Mouse (Mus musculus): ENCODE results near the gene Lnpep. TPM values are rescaled to one million over a fixed set of nuclear protein-coding genes. Genes with fewer than 3 reads are reported as not detected.
"Not testable (repeated sequence)": the region's sequence is repeated elsewhere in the genome, so short reads cannot be mapped to it uniquely, and the experiment has no call there.

Lnpep gene
- polyA plus RNA-seq, 1 experiment: 4.4 TPM

- no peaks in the 10 kb centered on the region for H3K79me2 ChIP-seq (ENCODE audit: control insufficient read depth, insufficient read depth)
- H3K27me3 ChIP-seq (ENCODE audit: control insufficient read depth, insufficient read depth, insufficient read length): no peaks in the 10 kb centered on the region
- no peaks in the 10 kb centered on the region for H3K36me3 ChIP-seq (ENCODE audit: control insufficient read depth, insufficient read depth)
- no peak overlapping the region for H3ac ChIP-seq (ENCODE audit: control insufficient read depth, insufficient read length)
- TF ChIP-seq MYOD1 (IDR thresholded peaks at IDR 0.05; ENCODE audit: control insufficient read depth in 1 of 3, insufficient read length in 2 of 3, low read depth in 2 of 3) (no peak), E2F4 (IDR thresholded peaks at IDR 0.05; ENCODE audit: insufficient read depth) (no peak), MYOG (IDR thresholded peaks at IDR 0.05; ENCODE audit: control insufficient read depth in 1 of 3, insufficient read depth in 1 of 3, insufficient read length in 2 of 3, low read depth in 2 of 3) (no peak), MAX (IDR thresholded peaks at IDR 0.05; ENCODE audit: low read depth) (no peak), REST (IDR thresholded peaks at IDR 0.05; ENCODE audit: insufficient read depth, insufficient read length) (no peak), POLR2A (IDR thresholded peaks at IDR 0.05; ENCODE audit: insufficient read length, low read depth) (no peak), CEBPB (IDR thresholded peaks at IDR 0.05; ENCODE audit: insufficient read depth, poor library complexity, severe bottlenecking) (no peak)
- H3K4me3 ChIP-seq: no peak overlapping the region
- no peak overlapping the region for H3K4me2 ChIP-seq (ENCODE audit: low read depth)
These were observed 20.9 kb upstream of the Lnpep start for GRCm38 (mm10) chr17:17645738-17646137.

DNA sequence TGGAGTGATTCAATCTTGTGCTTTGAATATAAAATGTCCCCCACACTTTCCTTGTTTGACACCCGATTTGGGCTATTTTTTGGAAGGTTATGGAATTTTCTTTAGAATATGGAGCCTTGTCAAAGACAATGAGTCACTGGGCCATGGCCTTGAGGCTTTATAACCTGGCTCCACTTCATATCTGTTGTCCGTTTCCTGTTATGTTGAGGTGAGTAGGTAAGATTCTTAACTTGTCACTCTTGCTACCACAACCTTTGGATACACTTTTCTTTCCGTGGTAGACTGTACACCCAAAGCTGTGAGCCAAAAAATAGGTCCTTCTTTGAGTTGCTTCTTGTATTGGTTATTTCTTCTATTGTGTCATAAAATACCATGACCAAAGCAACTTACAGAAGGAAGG is 12.5 kb upstream of the Lnpep start:
- Histone ChIP-seq H3K36me3 (ENCODE audit: control insufficient read depth, insufficient read depth) (no peaks in the 10 kb centered on the region), H3K79me2 (ENCODE audit: control insufficient read depth, insufficient read depth) (no peaks in the 10 kb centered on the region), H3K4me3 (no peak overlapping the region), H3K27me3 (ENCODE audit: control insufficient read depth, insufficient read depth, insufficient read length) (no peaks in the 10 kb centered on the region), H3ac (ENCODE audit: control insufficient read depth, insufficient read length) (no peak overlapping the region), H3K4me2 (ENCODE audit: low read depth) (no peak overlapping the region)
- TF ChIP-seq TCF12 (IDR thresholded peaks at IDR 0.05; ENCODE audit: insufficient read depth, poor library complexity, severe bottlenecking) (no peak), POLR2A (IDR thresholded peaks at IDR 0.05; ENCODE audit: insufficient read length, low read depth) (no peak), CEBPB (IDR thresholded peaks at IDR 0.05; ENCODE audit: insufficient read depth, poor library complexity, severe bottlenecking) (no peak), E2F4 (IDR thresholded peaks at IDR 0.05; ENCODE audit: insufficient read depth) (no peak), MYOG (IDR thresholded peaks at IDR 0.05; ENCODE audit: control insufficient read depth in 1 of 3, insufficient read depth in 1 of 3, insufficient read length in 2 of 3, low read depth in 2 of 3) (no peak), MAX (IDR thresholded peaks at IDR 0.05; ENCODE audit: low read depth) (no peak), MYOD1 (IDR thresholded peaks at IDR 0.05; ENCODE audit: control insufficient read depth in 1 of 3, insufficient read length in 2 of 3, low read depth in 2 of 3) (no peak), POLR2AphosphoS2 (IDR thresholded peaks at IDR 0.05; ENCODE audit: insufficient read length, low read depth) (no peak), USF1 (IDR thresholded peaks at IDR 0.05; ENCODE audit: low read depth) (no peak), SRF (IDR thresholded peaks at IDR 0.05; ENCODE audit: control insufficient read depth, insufficient read length, low read depth) (no peak), TCF3 (IDR thresholded peaks at IDR 0.05; ENCODE audit: insufficient read length, low read depth) (no peak), REST (IDR thresholded peaks at IDR 0.05; ENCODE audit: insufficient read depth, insufficient read length) (no peak)

DNA sequence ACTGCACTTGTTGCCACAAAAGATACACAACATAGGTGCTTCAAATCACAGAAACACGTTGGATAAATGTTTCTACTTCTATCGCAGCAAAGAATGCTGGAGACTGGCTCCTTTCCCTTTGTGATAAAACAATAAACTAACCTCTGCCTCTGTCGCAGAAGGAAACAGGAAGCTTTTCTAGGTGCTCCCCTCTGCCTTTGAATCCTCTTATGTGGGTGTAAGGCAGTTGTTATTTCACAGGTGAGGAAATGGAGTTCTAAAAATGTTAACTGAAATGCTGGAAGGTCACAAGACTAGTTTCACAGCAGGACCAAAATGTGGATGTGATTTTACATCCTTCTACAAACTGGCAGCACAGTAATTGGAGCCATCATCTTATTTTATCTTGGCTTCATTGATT is 11.3 kb upstream of the Lnpep start:
- Histone ChIP-seq H3K4me2 (ENCODE audit: low read depth) (no peak overlapping the region), H3ac (ENCODE audit: control insufficient read depth, insufficient read length) (no peak overlapping the region)
- TF ChIP-seq TCF3 (IDR thresholded peaks at IDR 0.05; ENCODE audit: insufficient read length, low read depth) (no peak), REST (IDR thresholded peaks at IDR 0.05; ENCODE audit: insufficient read depth, insufficient read length) (no peak), USF1 (IDR thresholded peaks at IDR 0.05; ENCODE audit: low read depth) (no peak), SRF (IDR thresholded peaks at IDR 0.05; ENCODE audit: control insufficient read depth, insufficient read length, low read depth) (no peak), MAX (IDR thresholded peaks at IDR 0.05; ENCODE audit: low read depth) (no peak), TCF12 (IDR thresholded peaks at IDR 0.05; ENCODE audit: insufficient read depth, poor library complexity, severe bottlenecking) (no peak), MYOG (IDR thresholded peaks at IDR 0.05; ENCODE audit: control insufficient read depth in 1 of 3, insufficient read depth in 1 of 3, insufficient read length in 2 of 3, low read depth in 2 of 3) (no peak), POLR2A (IDR thresholded peaks at IDR 0.05; ENCODE audit: insufficient read length, low read depth) (no peak), E2F4 (IDR thresholded peaks at IDR 0.05; ENCODE audit: insufficient read depth) (no peak), MYOD1 (IDR thresholded peaks at IDR 0.05; ENCODE audit: control insufficient read depth in 1 of 3, insufficient read length in 2 of 3, low read depth in 2 of 3) (no peak)

DNA sequence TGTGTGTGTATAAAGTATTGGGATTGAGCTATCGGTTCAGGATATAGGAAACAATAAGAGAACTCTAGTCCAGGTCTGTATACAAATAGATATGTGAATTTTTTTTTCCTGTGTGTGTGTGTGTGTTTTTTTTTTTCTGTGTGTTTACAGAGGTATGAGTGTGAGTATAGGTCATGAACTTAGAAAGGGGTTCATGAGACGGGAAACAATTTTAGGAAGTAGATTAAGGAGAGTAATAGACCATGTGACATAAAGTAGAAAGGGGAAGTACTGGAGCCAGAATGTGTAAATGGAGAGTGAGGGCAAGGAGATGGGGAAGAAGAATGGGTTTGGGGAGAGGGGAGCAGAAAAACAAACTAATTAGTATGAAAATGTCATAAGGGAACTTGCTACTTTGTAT is 9.2 kb upstream of the Lnpep start:
- no peak overlapping the region for H3K4me2 ChIP-seq (ENCODE audit: low read depth)
- no peaks in the 10 kb centered on the region for H3K27me3 ChIP-seq (ENCODE audit: control insufficient read depth, insufficient read depth, insufficient read length)
- no peaks in the 10 kb centered on the region for H3K36me3 ChIP-seq (ENCODE audit: control insufficient read depth, insufficient read depth)
- no peaks in the 10 kb centered on the region for H3K79me2 ChIP-seq (ENCODE audit: control insufficient read depth, insufficient read depth)
- TF ChIP-seq USF1 (IDR thresholded peaks at IDR 0.05; ENCODE audit: low read depth) (no peak), MYOD1 (IDR thresholded peaks at IDR 0.05; ENCODE audit: control insufficient read depth in 1 of 3, insufficient read length in 2 of 3, low read depth in 2 of 3) (no peak), SRF (IDR thresholded peaks at IDR 0.05; ENCODE audit: control insufficient read depth, insufficient read length, low read depth) (no peak), TCF12 (IDR thresholded peaks at IDR 0.05; ENCODE audit: insufficient read depth, poor library complexity, severe bottlenecking) (no peak), POLR2A (IDR thresholded peaks at IDR 0.05; ENCODE audit: insufficient read length, low read depth) (no peak), MYOG (IDR thresholded peaks at IDR 0.05; ENCODE audit: control insufficient read depth in 1 of 3, insufficient read depth in 1 of 3, insufficient read length in 2 of 3, low read depth in 2 of 3) (no peak)
- no peak overlapping the region for H3ac ChIP-seq (ENCODE audit: control insufficient read depth, insufficient read length)
- no peak overlapping the region for H3K4me3 ChIP-seq

More for the DNA sequence above, 11.3 kb upstream of the Lnpep start:
- H3K4me3 ChIP-seq: no peak overlapping the region
- H3K27me3 ChIP-seq (ENCODE audit: control insufficient read depth, insufficient read depth, insufficient read length): no peaks in the 10 kb centered on the region
- H3K36me3 ChIP-seq (ENCODE audit: control insufficient read depth, insufficient read depth): no peaks in the 10 kb centered on the region
- H3K79me2 ChIP-seq (ENCODE audit: control insufficient read depth, insufficient read depth): no peaks in the 10 kb centered on the region

- Histone ChIP-seq H3K36me3 (ENCODE audit: control insufficient read depth, insufficient read depth) (no peaks in the 10 kb centered on the region), H3ac (ENCODE audit: control insufficient read depth, insufficient read length) (no peak overlapping the region), H3K4me2 (ENCODE audit: low read depth) (no peak overlapping the region), H3K27me3 (ENCODE audit: control insufficient read depth, insufficient read depth, insufficient read length) (no peaks in the 10 kb centered on the region), H3K4me3 (no peak overlapping the region), H3K79me2 (ENCODE audit: control insufficient read depth, insufficient read depth) (no peaks in the 10 kb centered on the region)
- TF ChIP-seq CEBPB (IDR thresholded peaks at IDR 0.05; ENCODE audit: insufficient read depth, poor library complexity, severe bottlenecking) (no peak), E2F4 (IDR thresholded peaks at IDR 0.05; ENCODE audit: insufficient read depth) (no peak), POLR2A (IDR thresholded peaks at IDR 0.05; ENCODE audit: insufficient read length, low read depth) (no peak), REST (IDR thresholded peaks at IDR 0.05; ENCODE audit: insufficient read depth, insufficient read length) (no peak), SRF (IDR thresholded peaks at IDR 0.05; ENCODE audit: control insufficient read depth, insufficient read length, low read depth) (no peak), MYOD1 (IDR thresholded peaks at IDR 0.05; ENCODE audit: control insufficient read depth in 1 of 3, insufficient read length in 2 of 3, low read depth in 2 of 3) (no peak), MAX (IDR thresholded peaks at IDR 0.05; ENCODE audit: low read depth) (no peak), POLR2AphosphoS2 (IDR thresholded peaks at IDR 0.05; ENCODE audit: insufficient read length, low read depth) (no peak), TCF3 (IDR thresholded peaks at IDR 0.05; ENCODE audit: insufficient read length, low read depth) (no peak), MYOG (IDR thresholded peaks at IDR 0.05; ENCODE audit: control insufficient read depth in 1 of 3, insufficient read depth in 1 of 3, insufficient read length in 2 of 3, low read depth in 2 of 3) (no peak), USF1 (IDR thresholded peaks at IDR 0.05; ENCODE audit: low read depth) (no peak), TCF12 (IDR thresholded peaks at IDR 0.05; ENCODE audit: insufficient read depth, poor library complexity, severe bottlenecking) (no peak)
These were observed 7.1 kb upstream of the Lnpep start for GRCm38 (mm10) chr17:17631985-17632384.

GRCm38 (mm10) chr17:17628237-17628879 is 3.5 kb upstream of the Lnpep start:
- H3K36me3 ChIP-seq (ENCODE audit: control insufficient read depth, insufficient read depth); H3K27me3 ChIP-seq (ENCODE audit: control insufficient read depth, insufficient read depth, insufficient read length); H3ac ChIP-seq (ENCODE audit: control insufficient read depth, insufficient read length); H3K79me2 ChIP-seq (ENCODE audit: control insufficient read depth, insufficient read depth); H3K4me2 ChIP-seq (ENCODE audit: low read depth); H3K4me3 ChIP-seq: not testable (repeated sequence)
